Mouse (Mus musculus) cerebellum, postnatal 10 days (tissue): ENCODE measurements at regions not wholly inside any gene's neighbourhood (a gene's known extent, or its start where the extent isn't known, plus 50 kb on each side); places are given as distances from the start of the nearest gene placed in this dataset.
"Not testable (repeated sequence)": the region's sequence is repeated elsewhere in the genome, so short reads cannot be mapped to it uniquely, and the experiment has no call there.

Experiments
- DNase-seq, 2 experiments: peaks; one replicate each; pipeline ENCODE4 v3.0.0; 2021; ENCODE audit warnings: mixed read lengths in 2 of 2

DNA sequence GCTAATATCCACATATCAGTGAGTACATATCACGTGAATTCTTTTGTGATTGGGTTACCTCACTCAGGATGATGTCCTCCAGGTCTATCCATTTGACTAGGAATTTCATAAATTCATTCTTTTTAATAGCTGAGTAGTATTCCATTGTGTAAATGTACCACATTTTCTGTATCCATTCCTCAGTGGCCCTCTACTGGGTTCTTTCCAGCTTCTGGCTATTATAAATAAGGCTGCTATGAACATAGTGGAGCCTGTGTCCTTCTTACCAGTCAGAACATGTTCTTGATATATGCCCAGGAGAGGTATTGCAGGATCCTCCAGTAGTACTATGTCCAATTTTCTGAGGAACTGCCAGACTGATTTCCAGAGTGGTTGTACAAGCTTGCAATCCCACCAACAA, 884.0 kb upstream of the Lrrc4c start:
- DNase-seq: not testable (repeated sequence)

DNA sequence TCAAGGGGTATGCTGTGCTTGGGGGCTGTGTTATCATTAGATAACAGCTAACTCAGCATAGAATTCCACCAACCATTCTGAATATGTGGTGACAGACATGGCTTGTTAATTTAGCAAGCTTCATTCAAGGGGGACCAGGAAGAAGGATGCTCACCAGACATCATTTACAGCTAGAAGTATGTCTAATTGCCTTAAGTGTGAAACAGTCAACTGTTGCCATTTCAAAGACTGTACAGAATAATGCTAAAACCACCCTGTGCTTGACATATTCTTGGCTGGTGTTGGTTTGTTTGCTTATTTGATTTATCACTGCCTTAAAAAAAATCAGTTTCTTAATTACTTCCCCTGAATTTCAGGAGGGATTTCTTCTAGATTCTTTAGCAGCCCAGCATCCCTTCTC, 877.0 kb upstream of the Lrrc4c start:
- no peak for DNase-seq

DNA sequence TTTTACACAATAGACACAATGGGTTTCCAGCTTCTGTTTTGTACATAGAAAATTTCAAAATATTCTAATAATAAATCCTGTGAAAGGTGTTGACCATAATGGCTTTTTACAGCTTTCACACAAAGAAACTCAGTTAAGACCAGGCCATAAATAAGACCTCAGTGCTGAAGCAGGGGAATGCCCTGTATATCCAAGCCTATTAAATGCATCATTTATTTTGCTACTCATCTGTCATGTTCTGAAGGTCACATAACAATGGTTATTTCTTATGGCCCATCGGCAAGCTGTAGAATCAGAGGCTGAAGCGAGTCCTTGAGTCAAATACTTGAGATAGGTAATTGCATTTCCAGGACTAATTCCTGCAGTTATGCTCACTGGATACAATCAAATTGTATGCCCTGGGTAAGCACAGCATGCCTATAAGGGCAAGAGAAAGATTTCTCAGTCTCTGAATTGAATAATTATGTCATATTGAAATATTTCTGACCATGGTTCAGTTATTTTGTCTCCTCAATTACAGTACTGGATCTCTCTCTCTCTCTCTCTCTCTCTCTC, 874.6 kb upstream of the Lrrc4c start:
- DNase-seq: no peak

DNA sequence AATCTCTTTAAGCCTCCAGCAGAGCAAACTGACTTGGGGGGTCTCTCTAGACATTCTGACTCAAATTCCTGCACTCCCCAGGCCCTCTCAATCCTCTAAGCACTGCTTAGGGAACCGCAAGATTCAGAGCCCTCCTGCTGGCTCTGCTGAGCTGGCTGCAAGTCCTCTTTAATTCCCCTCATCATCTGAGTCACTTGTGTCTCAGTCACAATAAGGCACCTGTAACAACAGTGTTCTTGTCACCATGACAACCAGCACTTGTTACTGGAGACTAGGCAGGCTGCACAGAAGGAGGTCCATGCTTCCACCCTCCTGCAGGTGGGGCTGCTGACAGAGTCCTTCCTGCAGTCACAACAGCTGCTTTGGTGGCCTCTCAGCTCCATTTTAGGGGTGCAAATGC, 869.1 kb upstream of the Lrrc4c start:
- DNase-seq: no peak

DNA sequence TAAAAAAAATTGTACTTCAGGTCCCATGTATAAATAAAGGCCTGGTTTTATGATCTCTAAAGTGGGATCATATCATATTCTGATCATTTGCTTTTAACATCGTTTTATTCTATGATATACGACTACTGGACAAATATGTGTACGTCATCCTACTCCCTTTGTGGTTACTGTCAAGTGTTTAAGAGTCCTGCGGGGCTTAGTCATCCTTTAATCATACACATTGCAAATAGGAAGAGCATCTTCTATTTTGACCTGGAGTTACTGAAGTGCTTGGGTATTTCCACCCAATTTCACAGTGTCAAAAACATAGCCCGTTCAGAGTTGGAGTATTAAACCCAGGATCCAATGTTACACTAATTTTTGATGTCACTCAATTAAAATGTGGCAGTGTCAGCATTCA, 838.1 kb upstream of the Lrrc4c start:
- no peak for DNase-seq

DNA sequence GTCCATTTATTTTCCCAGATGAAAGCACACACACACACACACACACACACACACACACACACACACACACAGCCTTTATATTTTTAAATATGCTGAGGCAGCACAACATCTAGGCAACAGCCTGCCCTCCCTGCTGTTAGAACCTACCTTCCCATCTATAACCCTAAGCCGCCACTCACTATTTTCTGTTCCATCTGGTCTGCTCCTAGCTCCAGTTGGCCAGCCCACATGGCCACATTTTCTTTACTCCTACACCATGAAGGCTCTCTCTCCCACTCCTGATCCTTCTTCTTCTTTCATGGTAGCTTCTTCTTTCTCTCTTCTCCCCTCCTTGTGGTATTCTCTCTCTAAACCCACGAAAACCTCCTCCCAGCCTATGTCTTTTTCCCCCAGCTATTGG, 834.6 kb upstream of the Lrrc4c start:
- no peak for DNase-seq

DNA sequence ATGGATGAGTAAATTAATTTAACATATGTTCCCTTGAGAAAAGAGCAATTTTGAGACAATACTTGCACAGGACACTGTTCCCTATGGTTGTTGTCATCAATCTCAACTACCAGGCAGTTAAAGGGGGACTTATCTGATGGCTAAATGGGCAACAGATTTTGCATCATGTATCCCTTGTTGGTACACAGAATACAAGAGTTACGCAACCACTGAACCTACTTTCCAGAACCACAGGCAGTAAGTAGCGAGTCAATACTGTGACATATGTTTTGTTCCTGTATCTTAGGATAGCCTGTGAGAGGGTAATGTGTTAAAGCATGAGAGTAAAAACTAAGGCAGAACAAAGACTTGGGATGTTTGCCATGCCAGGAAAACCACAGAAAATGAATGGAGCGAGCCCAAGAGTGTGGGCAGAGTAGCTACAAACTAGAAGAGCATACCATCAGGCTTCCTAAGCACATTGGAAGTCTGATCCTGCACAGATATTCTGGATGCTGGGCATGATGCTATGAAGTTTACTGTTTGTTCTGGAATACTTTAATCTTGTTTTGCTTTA, 830.3 kb upstream of the Lrrc4c start:
- DNase-seq: no peak

DNA sequence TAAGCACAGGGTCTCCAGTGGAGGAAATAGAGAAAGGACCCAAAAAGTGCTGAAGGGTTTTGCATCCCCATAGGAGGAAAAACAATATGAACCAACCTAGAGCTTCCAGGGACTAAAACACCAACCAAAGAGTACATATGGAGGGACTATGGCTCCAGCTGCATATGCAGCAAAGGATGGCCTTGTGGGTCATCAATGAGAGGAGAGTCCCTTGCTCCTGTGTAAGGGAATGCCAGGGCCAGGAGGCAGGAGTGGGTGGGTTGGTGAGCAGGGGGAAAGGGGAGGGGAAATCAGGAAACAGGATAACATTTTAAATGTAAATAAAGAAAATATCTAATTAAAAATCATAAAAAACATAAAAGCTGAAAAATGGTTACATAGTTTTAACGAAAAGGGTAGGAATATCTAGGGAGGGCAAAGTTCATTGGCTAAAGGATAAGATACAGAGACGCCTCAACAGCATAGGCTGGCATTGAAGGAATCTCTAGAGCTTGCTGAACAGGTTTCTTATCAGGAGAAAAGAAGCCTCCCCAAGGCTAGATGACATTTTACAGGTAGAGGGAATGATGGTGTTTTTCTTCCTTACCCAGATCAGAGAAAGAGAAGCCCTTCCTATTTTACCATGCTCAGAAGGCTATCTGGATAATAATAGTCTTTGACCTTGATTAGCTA, 823.8 kb upstream of the Lrrc4c start:
- no peak for DNase-seq

DNA sequence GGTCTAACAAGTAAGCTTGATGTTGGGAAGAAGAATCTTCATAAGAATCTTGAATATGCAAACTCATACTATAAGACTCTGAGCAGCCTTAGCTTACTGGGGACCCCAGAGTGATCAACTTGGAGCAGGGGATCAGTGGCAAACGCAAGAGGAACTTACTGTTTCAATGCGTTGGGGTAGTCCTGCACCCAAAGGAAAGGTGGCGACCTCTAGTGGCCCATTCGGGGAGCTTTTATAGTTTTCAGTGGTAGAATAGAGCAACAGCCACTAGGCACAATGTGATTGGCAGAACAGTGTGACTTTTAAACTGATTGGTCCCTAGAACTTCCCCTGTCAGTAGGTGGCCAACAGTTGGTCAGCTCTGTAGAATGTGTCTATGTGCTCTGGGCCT, 823.3 kb upstream of the Lrrc4c start:
- peak; percentile 53 to 59 for DNase-seq

DNA sequence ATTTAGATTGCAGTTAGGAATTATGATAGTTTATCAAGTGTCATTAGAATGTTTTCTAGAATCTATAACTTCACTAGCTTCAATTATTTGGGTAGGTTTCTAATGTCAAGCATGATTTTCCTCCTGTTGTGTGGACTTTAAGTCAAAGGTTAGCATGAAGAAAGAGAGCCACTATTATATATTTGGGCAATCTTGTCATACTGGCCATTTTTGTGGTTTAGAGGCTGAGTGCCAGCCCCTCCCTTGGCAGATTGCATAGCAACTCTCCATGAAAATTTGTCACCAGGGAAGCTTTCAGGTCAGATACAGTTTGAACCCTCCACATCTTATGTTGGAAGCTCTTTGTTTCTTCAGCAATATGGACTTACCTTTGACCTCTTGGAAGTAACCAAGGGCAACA, 806.7 kb upstream of the Lrrc4c start:
- DNase-seq: no peak

DNA sequence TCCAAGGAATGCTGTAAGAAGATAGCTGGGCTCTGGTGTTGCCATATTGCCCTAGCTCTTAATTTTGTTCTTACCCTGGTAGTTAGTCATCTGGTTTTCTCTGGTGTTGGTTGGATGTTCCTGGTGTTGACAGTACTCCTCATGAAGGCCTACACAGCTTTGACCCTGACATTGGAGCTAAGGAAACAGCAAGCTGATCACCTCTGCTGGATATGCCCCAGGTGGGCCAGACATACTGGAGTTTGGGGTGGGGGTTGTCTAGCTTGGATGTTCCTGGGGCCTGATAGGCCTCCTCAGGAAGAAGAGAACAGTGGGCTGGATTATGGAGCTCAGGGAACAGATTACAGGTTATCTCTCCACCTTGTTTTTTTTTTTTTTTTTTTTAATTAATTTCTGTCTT, 796.3 kb upstream of the Lrrc4c start:
- no peak for DNase-seq

DNA sequence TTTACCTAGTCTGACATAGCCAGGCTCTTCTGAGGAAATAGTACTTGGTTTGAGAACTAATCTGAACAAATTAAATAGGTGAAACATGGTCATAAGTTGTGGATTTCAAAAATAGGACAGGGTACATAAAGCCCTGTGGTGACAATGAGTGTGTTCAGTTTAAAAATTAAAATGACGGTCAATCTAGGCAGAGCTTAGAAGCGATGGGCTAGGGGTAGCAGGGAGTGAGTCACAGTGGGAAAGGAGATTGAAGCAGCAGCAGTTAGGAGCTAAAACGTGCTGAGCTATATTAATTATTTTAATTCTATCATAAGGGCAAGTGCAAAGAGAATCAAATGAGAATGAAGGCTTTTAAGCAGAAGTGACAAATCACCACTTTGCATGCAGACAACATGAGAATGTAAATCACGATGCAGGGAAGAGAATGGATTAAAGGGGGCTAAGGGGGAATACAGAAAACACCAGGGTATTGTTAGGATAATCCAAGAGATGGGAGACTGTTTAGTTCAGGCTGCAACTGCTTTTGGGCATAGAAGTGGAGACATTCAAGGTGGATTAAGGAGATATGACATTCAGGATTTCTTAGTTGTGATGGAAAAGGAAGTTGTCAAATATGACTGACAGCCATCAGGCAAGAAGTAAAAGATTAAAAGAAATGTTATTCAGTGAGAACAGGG, 793.2 kb upstream of the Lrrc4c start:
- DNase-seq: no peak

DNA sequence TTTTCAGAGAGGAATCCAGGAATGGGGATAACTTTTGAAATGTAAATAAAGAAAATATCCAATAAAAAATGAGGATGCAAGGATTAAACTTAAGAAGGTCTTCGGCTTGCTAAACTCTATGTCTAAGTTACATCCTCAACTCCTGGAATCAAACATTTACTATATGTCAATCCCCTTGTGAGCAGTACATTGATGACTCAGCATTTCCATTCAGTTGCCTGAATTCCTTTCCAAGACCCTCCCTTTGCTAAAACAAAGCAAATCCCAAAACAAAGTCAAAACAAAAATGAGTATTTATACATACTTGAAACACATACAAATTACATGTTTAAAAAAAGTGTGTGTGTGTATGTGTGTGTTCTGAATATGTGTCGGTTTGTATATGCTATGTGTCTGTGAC, 753.9 kb upstream of the Lrrc4c start:
- no peak for DNase-seq

DNA sequence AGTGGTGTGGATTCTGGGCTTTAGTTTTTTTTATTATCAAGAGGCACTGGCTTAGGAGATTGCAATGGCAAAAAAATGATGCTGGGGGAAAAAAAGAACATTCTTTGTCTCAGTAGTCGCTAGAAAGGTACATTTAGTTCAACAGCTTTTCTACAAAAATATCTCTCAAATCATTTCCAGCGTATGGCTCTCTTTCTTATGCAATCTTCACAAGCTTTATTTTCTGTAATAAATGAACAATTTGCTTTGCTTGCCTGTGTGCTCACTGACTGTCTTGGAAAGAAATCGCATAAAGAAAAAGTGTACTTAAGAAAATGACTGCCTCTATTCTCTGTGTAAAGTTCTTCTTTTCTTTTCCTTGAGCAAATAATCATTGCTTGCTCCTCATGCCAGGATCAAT, 742.1 kb upstream of the Lrrc4c start:
- no peak for DNase-seq

DNA sequence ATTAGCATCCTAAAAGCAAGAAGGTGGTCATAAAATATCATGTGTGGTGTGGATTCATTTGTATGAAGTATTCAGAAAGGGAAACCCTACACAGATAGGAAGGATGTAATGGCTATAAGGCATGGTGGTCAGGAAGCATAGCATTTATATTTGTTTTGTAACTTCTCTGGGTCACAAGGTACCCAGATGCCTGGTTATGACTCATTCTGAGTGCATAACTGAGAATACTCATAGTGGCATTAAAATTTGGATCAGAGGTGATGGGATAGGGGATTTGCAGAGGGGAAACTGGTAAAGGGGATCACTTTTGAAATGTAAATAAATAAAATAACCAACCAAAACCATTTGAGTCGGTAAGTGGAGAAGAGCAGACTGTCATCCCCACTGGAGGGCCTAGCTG, 738.8 kb upstream of the Lrrc4c start:
- no peak for DNase-seq

DNA sequence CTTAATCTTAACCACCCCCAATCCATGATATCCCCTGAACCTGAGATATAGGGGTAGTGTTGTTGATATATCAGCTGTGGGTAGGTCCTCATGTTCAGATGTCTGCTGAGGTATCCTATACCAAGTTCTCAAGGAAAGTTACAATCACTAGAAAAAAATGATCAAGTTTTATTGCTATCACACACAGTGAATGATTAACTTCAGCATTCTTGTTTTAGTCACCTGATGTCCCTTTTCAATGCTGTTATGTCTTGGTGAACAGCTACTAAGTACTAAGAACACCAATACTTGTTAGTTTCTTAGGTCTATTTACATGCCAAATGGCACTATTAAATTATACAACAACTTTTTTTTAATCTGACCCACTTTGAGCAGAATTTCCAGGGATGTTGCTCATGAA, 732.0 kb upstream of the Lrrc4c start:
- DNase-seq: no peak

DNA sequence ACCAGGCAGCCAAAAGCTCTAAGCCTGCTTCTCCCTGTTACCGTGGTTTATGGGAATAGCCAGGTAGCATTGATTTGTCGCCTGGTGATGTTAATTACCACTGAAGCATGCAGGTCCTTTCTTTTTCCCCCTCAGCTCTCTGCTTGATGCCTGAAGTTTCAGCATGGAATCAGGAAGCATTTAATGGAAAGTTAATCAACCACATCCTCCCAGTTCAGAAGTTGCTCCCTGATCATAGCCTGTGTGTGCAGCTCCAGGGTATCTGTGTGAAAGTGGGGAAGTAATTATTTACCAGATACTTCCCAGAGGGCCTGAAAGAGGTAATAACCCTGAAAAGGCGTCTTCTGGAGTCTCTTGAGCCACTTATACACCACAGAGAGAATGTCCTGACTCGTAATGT, 730.9 kb upstream of the Lrrc4c start:
- no peak for DNase-seq

DNA sequence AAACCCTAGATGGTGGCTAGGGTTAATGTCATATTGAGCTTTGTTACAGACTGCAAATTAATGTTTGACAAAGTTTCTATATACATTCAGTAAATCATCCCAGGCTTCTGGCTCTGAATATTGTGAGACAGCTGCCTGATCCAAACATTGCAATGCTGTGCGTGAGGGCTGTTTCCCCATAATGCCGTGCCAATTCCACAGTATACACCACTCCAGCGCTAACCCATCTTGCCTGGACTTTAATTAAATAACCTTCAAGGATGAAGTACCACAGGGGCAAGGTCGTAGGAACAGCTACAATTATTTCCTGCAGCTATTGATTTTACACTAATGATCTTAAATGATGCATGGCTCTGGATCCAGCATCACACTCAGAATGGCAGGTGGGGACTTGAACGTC, 704.6 kb upstream of the Lrrc4c start:
- no peak for DNase-seq

DNA sequence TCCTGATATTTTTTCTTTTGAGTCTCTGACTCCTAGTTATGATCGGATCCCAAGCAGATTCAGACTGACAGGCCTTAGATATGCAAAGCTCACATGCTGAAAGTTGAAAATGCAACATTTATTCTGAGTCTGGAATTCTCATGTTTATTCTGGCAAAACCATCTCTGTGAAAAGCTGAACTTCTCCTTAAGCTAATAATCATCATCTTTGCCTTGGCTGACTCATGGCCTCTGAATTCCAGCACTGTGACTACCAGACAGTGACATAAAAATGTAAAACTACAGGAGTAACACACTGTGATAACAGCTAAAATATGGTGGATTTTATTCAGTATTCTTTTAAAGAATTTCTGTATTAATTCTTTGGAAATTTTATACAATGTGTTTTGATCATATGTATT, 680.4 kb upstream of the Lrrc4c start:
- DNase-seq: no peak

DNA sequence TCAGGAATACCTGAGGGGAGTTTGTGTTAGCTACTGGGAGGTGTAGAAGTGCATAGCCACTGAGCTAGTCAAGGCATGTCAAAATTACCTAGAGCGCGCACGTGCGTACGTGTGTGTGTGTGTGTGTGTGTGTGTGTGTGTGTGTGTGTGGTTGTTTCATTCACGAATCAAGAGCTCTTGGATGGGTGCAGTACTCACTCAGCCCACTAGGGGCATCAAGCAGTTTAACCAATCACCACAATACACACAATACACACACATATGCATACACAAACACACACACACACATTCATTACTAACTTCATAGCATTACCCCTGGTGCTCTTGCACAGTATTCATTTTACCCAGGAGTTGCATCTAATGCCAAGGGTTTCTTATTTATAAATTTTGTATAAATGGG, 643.6 kb upstream of the Lrrc4c start:
- peak; percentile 12 to 14 for DNase-seq

DNA sequence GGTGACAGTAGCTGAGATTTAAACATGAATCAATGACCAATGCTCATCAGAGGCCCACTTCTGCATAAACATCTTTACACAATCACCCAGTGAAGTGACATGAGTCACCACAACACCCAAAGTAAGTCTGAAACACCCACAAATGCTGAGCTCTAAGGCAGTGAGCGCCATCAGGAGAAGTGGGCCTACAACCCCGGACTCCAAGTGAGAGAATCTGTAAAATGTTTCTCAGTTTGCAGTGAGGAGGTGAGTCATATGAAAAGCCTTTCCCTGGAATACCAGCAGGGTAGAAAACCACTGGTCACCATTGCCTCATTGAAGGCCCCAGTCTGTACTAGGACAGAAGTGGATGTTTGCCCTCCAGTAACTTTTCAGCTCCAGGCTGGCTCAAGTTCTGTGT, 602.6 kb upstream of the Lrrc4c start:
- DNase-seq: no peak
